Mouse (Mus musculus): ENCODE data around the gene Sez6l2.

GRCm38 (mm10) chr7:126951741-126952140 is 1.4 kb downstream of the Sez6l2 start:
- TF ChIP-seq CTCF (IDR thresholded peaks at IDR 0.05; ENCODE audit: low read depth): no peak
- TF ChIP-seq EP300 (IDR thresholded peaks at IDR 0.05; ENCODE audit: low read depth): no peak

Measured in liver, postnatal 0 days (tissue).